ENCODE assay signal across 8 mouse cellular contexts in the genomic region with DNA sequence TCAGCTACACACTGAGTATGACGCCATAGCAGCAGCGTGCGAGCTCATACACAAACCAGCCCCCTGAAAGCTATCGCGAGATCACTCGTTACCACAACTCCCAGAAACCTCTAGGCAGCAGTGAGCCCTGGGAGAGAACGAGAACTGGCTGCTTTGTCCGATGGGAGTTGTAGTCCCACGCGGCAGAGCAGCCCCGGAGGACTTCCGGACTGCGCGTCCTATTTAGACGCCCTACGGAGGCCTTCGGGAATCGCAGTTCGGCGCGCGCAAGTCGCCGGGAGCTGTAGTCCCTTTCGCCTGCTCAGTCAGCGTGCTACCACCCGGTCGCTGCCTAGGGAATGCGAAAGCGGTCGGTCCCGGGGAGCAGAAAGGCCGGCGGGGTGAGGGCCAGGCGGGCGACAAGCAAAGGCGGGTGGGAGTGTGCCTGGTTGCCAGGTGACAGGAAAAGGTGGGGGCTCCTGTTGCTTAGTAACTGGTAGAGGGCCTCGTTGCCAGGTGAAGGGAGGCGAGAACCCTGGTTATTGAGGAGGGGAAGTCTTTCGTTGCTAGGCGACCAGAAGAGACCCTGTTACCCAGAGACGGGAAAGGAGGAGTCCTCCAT. TPM values are rescaled to one million over a fixed set of nuclear protein-coding genes. Genes with fewer than 3 reads are reported as not detected.
DNase-seq lines count a peak whose midpoint lies in the region; ATAC-seq and TF ChIP-seq lines count a peak whose summit lies in the region.

TSS of gene Josd2 (plus strand) at position 170 of the 601 bp plus-strand sequence.

- DNase-seq in CD4-positive helper T cell, adult 2 months (ENCODE audit: low read depth, low spot score): peak; percentile 97
- peak; percentile 97 for DNase-seq in brain, embryonic 18.5 days (ENCODE audit: low read depth, low spot score)
- peak; percentile 99 for DNase-seq in kidney, postnatal 0 days (ENCODE audit: low spot score)
- peak; percentile 87 for DNase-seq in liver, embryonic 11.5 days (ENCODE audit: low spot score)
- peak; percentile 96 for DNase-seq in naive thymus-derived CD4-positive, alpha-beta T cell, adult 2 months (ENCODE audit: low read depth)

- WGBS in heart, embryonic 12.5 days: 0% methylated on average over 42 of the region's 42 CpGs
- WGBS in kidney, postnatal 0 days: under 1% methylated on average over 42 of the region's 42 CpGs
- WGBS in liver, embryonic 11.5 days: under 1% methylated on average over 42 of the region's 42 CpGs
- WGBS in stomach, embryonic 14.5 days: under 1% methylated on average over 42 of the region's 42 CpGs

- H3K9me3 ChIP-seq in heart, embryonic 12.5 days (replicated peaks): no peaks in the 10 kb centered on the region
- H3K9me3 ChIP-seq in kidney, postnatal 0 days (replicated peaks; ENCODE audit: low read length): no peaks in the 10 kb centered on the region
- no peaks in the 10 kb centered on the region for H3K9me3 ChIP-seq in liver, embryonic 11.5 days (ENCODE audit: control insufficient read depth, low read length)
- H3K9me3 ChIP-seq in stomach, embryonic 14.5 days (ENCODE audit: control insufficient read depth, low read depth, low read length): no peaks in the 10 kb centered on the region

- H3K36me3 ChIP-seq in heart, embryonic 12.5 days: peaks cover 6% of the 10 kb centered on the region; the same call in 1 of the 2 replicates
- no peaks in the 10 kb centered on the region for H3K36me3 ChIP-seq in kidney, postnatal 0 days (ENCODE audit: insufficient read depth, low read length)
- H3K36me3 ChIP-seq in liver, embryonic 11.5 days (ENCODE audit: control insufficient read depth, insufficient read depth, low read length): peaks cover 4% of the 10 kb centered on the region
- H3K36me3 ChIP-seq in stomach, embryonic 14.5 days (ENCODE audit: control insufficient read depth, insufficient read depth, low read length): no peaks in the 10 kb centered on the region; the same call in 1 of the 2 replicates

- ATAC-seq in erythroid progenitor cell, adult 5-6 weeks (replicated peaks; ENCODE audit: low FRiP score, poor library complexity, severe bottlenecking): peak; percentile 75
- ATAC-seq in heart, embryonic 12.5 days (ENCODE audit: insufficient number of reproducible peaks, low FRiP score): peak; percentile 90
- ATAC-seq in kidney, postnatal 0 days (replicated peaks; ENCODE audit: low FRiP score, low read depth): peak; percentile 93
- ATAC-seq in liver, embryonic 11.5 days (replicated peaks; ENCODE audit: low FRiP score): peak; percentile 90
- peak; percentile 96 for ATAC-seq in stomach, embryonic 14.5 days (ENCODE audit: insufficient number of reproducible peaks, insufficient read depth, low FRiP score, low read depth)

- peaks cover 16% of the 10 kb centered on the region for H3K27me3 ChIP-seq in heart, embryonic 12.5 days (replicated peaks)
- H3K27me3 ChIP-seq in kidney, postnatal 0 days (ENCODE audit: insufficient read depth, low read length): peaks cover 6% of the 10 kb centered on the region; the same call in 1 of the 2 replicates
- peaks cover 17% of the 10 kb centered on the region for H3K27me3 ChIP-seq in liver, embryonic 11.5 days (replicated peaks; ENCODE audit: control insufficient read depth, insufficient read depth, low read length)
- peaks cover 7% of the 10 kb centered on the region; the same call in 1 of the 2 replicates for H3K27me3 ChIP-seq in stomach, embryonic 14.5 days (ENCODE audit: control insufficient read depth, insufficient read depth, low read length)

- H3K27ac ChIP-seq in heart, embryonic 12.5 days (ENCODE audit: poor library complexity, severe bottlenecking): peak within 1 kb of the TSS; percentile 100
- H3K27ac ChIP-seq in kidney, postnatal 0 days: peak within 1 kb of the TSS; percentile 52; the same call in 1 of the 2 replicates
- H3K27ac ChIP-seq in liver, embryonic 11.5 days (ENCODE audit: low read depth, low read length): peak within 1 kb of the TSS; percentile 96
- no peak within 1 kb of the TSS; the same call in 1 of the 2 replicates for H3K27ac ChIP-seq in stomach, embryonic 14.5 days (ENCODE audit: low read length)

- TF ChIP-seq CTCF in kidney, postnatal 0 days (IDR thresholded peaks at IDR 0.05; ENCODE audit: low read depth): no peak

- peak within 1 kb of the TSS; percentile 81 for H3K9ac ChIP-seq in heart, embryonic 12.5 days
- peak within 1 kb of the TSS; percentile 69 for H3K9ac ChIP-seq in kidney, postnatal 0 days (ENCODE audit: low read depth, low read length)
- H3K9ac ChIP-seq in liver, embryonic 11.5 days (ENCODE audit: low read depth, low read length): peak within 1 kb of the TSS; percentile 87
- peak within 1 kb of the TSS; percentile 45 for H3K9ac ChIP-seq in stomach, embryonic 14.5 days (replicated peaks; ENCODE audit: low read depth, low read length)

- peak within 1 kb of the TSS; percentile 64 for H3K4me3 ChIP-seq in heart, embryonic 12.5 days
- peak within 1 kb of the TSS; percentile 66 for H3K4me3 ChIP-seq in kidney, postnatal 0 days (replicated peaks; ENCODE audit: low read depth, low read length)
- peak within 1 kb of the TSS; percentile 75 for H3K4me3 ChIP-seq in liver, embryonic 11.5 days (ENCODE audit: low read depth, low read length)
- H3K4me3 ChIP-seq in stomach, embryonic 14.5 days (ENCODE audit: low read depth, low read length): peak within 1 kb of the TSS; percentile 61

- peak within 1 kb of the TSS; percentile 91 for H3K4me2 ChIP-seq in heart, embryonic 12.5 days
- peak within 1 kb of the TSS; percentile 65 for H3K4me2 ChIP-seq in kidney, postnatal 0 days (ENCODE audit: low read length)
- H3K4me2 ChIP-seq in liver, embryonic 11.5 days: peak within 1 kb of the TSS; percentile 82
- peak within 1 kb of the TSS; percentile 45 for H3K4me2 ChIP-seq in stomach, embryonic 14.5 days (replicated peaks; ENCODE audit: low read depth, low read length)

- H3K4me1 ChIP-seq in heart, embryonic 12.5 days (replicated peaks): peaks cover 73% of the 10 kb centered on the region
- 0 out of 2 replicates have a peak, but pooled peaks cover 7% of the 10 kb centered on the region for H3K4me1 ChIP-seq in kidney, postnatal 0 days (replicated peaks; ENCODE audit: insufficient read depth, low read length)
- peaks cover 40% of the 10 kb centered on the region for H3K4me1 ChIP-seq in liver, embryonic 11.5 days (replicated peaks; ENCODE audit: control insufficient read depth, insufficient read depth, low read length)
- H3K4me1 ChIP-seq in stomach, embryonic 14.5 days (ENCODE audit: control insufficient read depth, insufficient read depth, low read length): peaks cover 8% of the 10 kb centered on the region

RNA-seq across cellular contexts. Expression of gene Josd2, which starts in this region (rescaled TPM):
- total RNA-seq in erythroid progenitor cell, adult 5-6 weeks (2015; ENCODE audit: low replicate concordance): 130 and 183 TPM in 2 replicates
- total RNA-seq in erythroid progenitor cell, adult 5-6 weeks (2017; ENCODE audit: low replicate concordance): 122 and 124 TPM in 2 replicates
- 141 and 145 TPM in 2 replicates for polyA plus RNA-seq in heart, embryonic 12.5 days (2016; fragmentation: Nextera tagmentation; extraction: Ambion mirVana)
- 51.1 and 52.4 TPM in 2 replicates for polyA plus RNA-seq in kidney, postnatal 0 days (2015; fragmentation: Nextera tagmentation; extraction: Ambion mirVana)
- 145 and 146 TPM in 2 replicates for polyA plus RNA-seq in liver, embryonic 11.5 days (2014; fragmentation: Nextera tagmentation; extraction: Ambion mirVana)
- 76.7 and 82.1 TPM in 2 replicates for polyA plus RNA-seq in stomach, embryonic 14.5 days (2014; fragmentation: Nextera tagmentation; extraction: Ambion mirVana)
